Mouse (Mus musculus): ENCODE measurements around the gene Dhrs7b. TPM values are rescaled to one million over a fixed set of nuclear protein-coding genes. Genes with fewer than 3 reads are reported as not detected.
"Not testable (repeated sequence)": the region's sequence is repeated elsewhere in the genome, so short reads cannot be mapped to it uniquely, and the experiment has no call there.

Gene Dhrs7b
- polyA plus RNA-seq, 1 experiment from 2014 or later = 34.0 TPM

GRCm38 (mm10) chr11:60861993-60862392 is 31.6 kb downstream of the Dhrs7b start:
- H3K27me3 ChIP-seq (ENCODE audit: low read depth, poor library complexity, severe bottlenecking) = no peaks in the 10 kb centered on the region
- H3K4me1 ChIP-seq = no peaks in the 10 kb centered on the region
- no peak overlapping the region for H3K4me3 ChIP-seq
- peaks cover 94% of the 10 kb centered on the region for H3K36me3 ChIP-seq
- H3K9me3 ChIP-seq (replicated peaks) = no peaks in the 10 kb centered on the region
- 96% methylated on average over 3 of the region's 3 CpGs for WGBS
- DNase-seq (ENCODE audit: low spot score) = no peak
- no peak overlapping the region for H3K27ac ChIP-seq (replicated peaks)

- no peak for DNase-seq (ENCODE audit: low spot score)
- H3K4me1 ChIP-seq = no peaks in the 10 kb centered on the region
- H3K4me3 ChIP-seq = no peak overlapping the region
- H3K36me3 ChIP-seq = peaks cover 93% of the 10 kb centered on the region
- no peak overlapping the region for H3K27ac ChIP-seq (replicated peaks)
- no peaks in the 10 kb centered on the region for H3K27me3 ChIP-seq (ENCODE audit: low read depth, poor library complexity, severe bottlenecking)
- WGBS = 93% methylated on average over 4 of the region's 4 CpGs
- no peaks in the 10 kb centered on the region for H3K9me3 ChIP-seq (replicated peaks)
Observed at GRCm38 (mm10) chr11:60863196-60863595, 32.8 kb downstream of the Dhrs7b start.

DNA sequence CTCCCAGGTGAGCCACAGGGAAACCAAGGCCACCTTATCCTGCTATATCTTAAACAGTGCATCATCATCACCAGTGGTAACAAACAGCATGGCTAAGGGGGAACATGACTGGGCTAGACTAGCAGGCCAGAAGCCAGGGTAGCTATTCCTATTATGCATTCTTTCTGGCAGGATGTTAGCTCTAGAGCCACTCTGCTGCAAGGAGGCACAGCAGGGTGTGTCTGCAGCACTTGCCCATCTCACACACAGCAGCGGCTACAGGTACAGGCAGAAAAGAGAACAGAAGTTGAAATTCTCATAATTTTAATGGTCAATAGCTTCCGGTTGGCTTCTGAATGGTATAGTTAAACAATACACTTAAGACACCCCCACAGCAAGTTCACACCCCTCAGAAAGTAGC is 33.7 kb downstream of the Dhrs7b start:
- H3K27ac ChIP-seq (replicated peaks) = no peak overlapping the region
- WGBS = 95% methylated on average over 2 of the region's 2 CpGs
- H3K9me3 ChIP-seq (replicated peaks) = no peaks in the 10 kb centered on the region
- no peaks in the 10 kb centered on the region for H3K27me3 ChIP-seq (ENCODE audit: low read depth, poor library complexity, severe bottlenecking)
- no peak for DNase-seq (ENCODE audit: low spot score)
- no peaks in the 10 kb centered on the region for H3K4me1 ChIP-seq
- peaks cover 90% of the 10 kb centered on the region for H3K36me3 ChIP-seq
- H3K4me3 ChIP-seq = no peak overlapping the region

DNA sequence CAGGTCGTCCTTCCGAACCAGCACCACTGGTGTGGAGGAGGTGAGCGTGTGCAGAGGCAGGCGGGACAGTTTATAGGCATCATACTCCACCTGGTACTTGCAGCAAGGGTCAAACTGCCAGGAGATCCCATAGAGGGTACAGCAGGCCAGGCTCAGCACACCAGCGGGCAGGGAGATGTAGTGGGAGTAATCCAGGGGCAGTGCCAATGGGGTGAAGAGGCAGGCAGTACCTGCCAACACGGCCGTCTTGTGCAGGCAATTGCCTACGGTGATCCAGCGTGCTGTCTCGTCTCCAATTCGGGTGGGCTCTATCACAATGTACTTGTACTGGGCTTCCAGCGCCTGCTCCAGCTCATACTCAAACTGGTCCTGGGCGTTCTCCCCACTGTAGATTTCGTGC is 34.5 kb downstream of the Dhrs7b start:
- Histone ChIP-seq H3K27ac (replicated peaks) (no peak overlapping the region), H3K4me3 (no peak overlapping the region), H3K9me3 (replicated peaks) (no peaks in the 10 kb centered on the region), H3K27me3 (ENCODE audit: low read depth, poor library complexity, severe bottlenecking) (no peaks in the 10 kb centered on the region), H3K36me3 (peaks cover 90% of the 10 kb centered on the region), H3K4me1 (no peaks in the 10 kb centered on the region)
- DNase-seq (ENCODE audit: low spot score) = no peak
- 94% methylated on average over 14 of the region's 14 CpGs for whole genome bisulfite sequencing

DNA sequence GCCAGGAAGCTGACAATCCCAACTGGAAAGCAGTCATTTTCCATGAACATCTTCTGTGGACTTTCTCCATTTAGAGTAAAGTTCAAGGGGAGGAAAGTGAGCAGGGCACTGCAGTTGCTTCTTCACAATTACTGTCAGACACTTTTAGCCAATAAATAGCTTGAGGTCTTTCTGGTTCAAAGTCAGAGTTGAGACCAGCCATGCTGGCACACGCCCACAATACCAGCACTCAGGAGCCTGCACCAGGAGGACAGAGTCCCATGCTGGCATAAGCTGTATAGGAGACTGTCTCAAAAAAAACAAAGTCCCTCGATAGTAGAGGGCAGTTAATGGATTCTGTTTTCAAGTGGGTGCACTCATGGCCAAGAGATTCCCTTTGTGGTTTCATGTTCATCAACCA is 35.6 kb downstream of the Dhrs7b start:
- Histone ChIP-seq H3K27ac (replicated peaks) (no peak overlapping the region), H3K36me3 (peaks cover 90% of the 10 kb centered on the region), H3K4me3 (no peak overlapping the region), H3K27me3 (ENCODE audit: low read depth, poor library complexity, severe bottlenecking) (no peaks in the 10 kb centered on the region), H3K9me3 (replicated peaks) (no peaks in the 10 kb centered on the region), H3K4me1 (no peaks in the 10 kb centered on the region)
- no peak for DNase-seq (ENCODE audit: low spot score)
- WGBS = 92% methylated on average over 2 of the region's 2 CpGs

GRCm38 (mm10) chr11:60867456-60867855 is 37.0 kb downstream of the Dhrs7b start:
- Histone ChIP-seq H3K36me3 (peaks cover 86% of the 10 kb centered on the region), H3K4me3 (no peak overlapping the region), H3K4me1 (no peaks in the 10 kb centered on the region), H3K9me3 (replicated peaks) (no peaks in the 10 kb centered on the region), H3K27ac (replicated peaks) (no peak overlapping the region), H3K27me3 (ENCODE audit: low read depth, poor library complexity, severe bottlenecking) (no peaks in the 10 kb centered on the region)
- DNase-seq (ENCODE audit: low spot score) = no peak
- 90% methylated on average over 3 of the region's 3 CpGs for WGBS

- H3K36me3 ChIP-seq = peaks cover 86% of the 10 kb centered on the region
- H3K4me3 ChIP-seq = no peak overlapping the region
- no peak for DNase-seq (ENCODE audit: low spot score)
- no peak overlapping the region for H3K27ac ChIP-seq (replicated peaks)
- 75% methylated on average over 8 of the region's 8 CpGs for WGBS
- no peaks in the 10 kb centered on the region for H3K27me3 ChIP-seq (ENCODE audit: low read depth, poor library complexity, severe bottlenecking)
- no peaks in the 10 kb centered on the region for H3K4me1 ChIP-seq
- no peaks in the 10 kb centered on the region for H3K9me3 ChIP-seq (replicated peaks)
Observed at GRCm38 (mm10) chr11:60867904-60868303, 37.5 kb downstream of the Dhrs7b start.

- H3K4me1 ChIP-seq; H3K27me3 ChIP-seq (ENCODE audit: low read depth, poor library complexity, severe bottlenecking); DNase-seq (ENCODE audit: low spot score); H3K4me3 ChIP-seq; H3K27ac ChIP-seq (replicated peaks); H3K9me3 ChIP-seq (replicated peaks): not testable (repeated sequence)
- peaks cover 80% of the 10 kb centered on the region for H3K36me3 ChIP-seq
- WGBS = 95% methylated on average over 6 of the region's 6 CpGs
Observed at GRCm38 (mm10) chr11:60869471-60869870, 39.0 kb downstream of the Dhrs7b start.

GRCm38 (mm10) chr11:60871409-60871808 is 41.0 kb downstream of the Dhrs7b start:
- Histone ChIP-seq H3K27ac (replicated peaks) (no peak overlapping the region), H3K4me3 (no peak overlapping the region), H3K27me3 (ENCODE audit: low read depth, poor library complexity, severe bottlenecking) (no peaks in the 10 kb centered on the region), H3K4me1 (peaks cover 22% of the 10 kb centered on the region), H3K36me3 (peaks cover 77% of the 10 kb centered on the region), H3K9me3 (replicated peaks) (no peaks in the 10 kb centered on the region)
- no peak for DNase-seq (ENCODE audit: low spot score)
- 99% methylated on average over 4 of the region's 4 CpGs for whole genome bisulfite sequencing

- no peaks in the 10 kb centered on the region for H3K27me3 ChIP-seq (ENCODE audit: low read depth, poor library complexity, severe bottlenecking)
- 88% methylated on average over 6 of the region's 6 CpGs for WGBS
Observed at GRCm38 (mm10) chr11:60873101-60873500, 42.7 kb downstream of the Dhrs7b start.

DNA sequence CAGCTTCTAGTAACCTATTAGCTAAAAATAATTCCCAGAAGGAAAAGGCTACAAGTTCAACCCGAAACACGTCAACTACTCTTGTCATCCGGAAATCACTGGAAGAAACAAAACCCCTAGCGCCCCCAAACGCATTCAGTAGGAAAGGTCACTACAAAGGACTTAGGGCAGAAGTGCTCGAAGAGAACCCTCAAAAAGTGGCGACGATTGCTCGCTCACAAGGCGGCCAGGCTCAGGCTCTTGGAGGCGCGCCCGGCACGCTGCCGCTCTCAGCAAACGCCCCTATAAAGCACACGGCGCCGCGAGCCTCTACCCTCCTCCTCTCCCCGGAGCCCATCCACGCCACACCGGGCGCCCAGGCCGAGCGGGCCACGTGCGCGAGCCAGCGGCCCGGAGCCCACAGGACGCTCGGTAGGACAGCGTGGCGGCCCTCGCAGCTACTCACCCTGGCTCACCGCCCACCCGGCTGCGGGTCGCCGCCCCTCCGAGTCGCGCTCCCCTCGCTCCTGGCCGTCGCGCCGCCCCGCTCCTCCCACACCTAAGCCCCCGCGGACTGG is 47.7 kb downstream of the Dhrs7b start:
- peaks cover 47% of the 10 kb centered on the region for H3K4me1 ChIP-seq
- no peaks in the 10 kb centered on the region for H3K27me3 ChIP-seq (ENCODE audit: low read depth, poor library complexity, severe bottlenecking)
- peak overlapping the region; percentile 90 for H3K4me3 ChIP-seq
- WGBS = under 1% methylated on average over 46 of the region's 52 CpGs
- peak overlapping the region; percentile 97 for H3K27ac ChIP-seq (replicated peaks)
- H3K36me3 ChIP-seq = peaks cover 21% of the 10 kb centered on the region
- no peaks in the 10 kb centered on the region for H3K9me3 ChIP-seq (replicated peaks)
- no peak for DNase-seq (ENCODE audit: low spot score)

More at GRCm38 (mm10) chr11:60873101-60873500, 42.7 kb downstream of the Dhrs7b start:
- H3K27ac ChIP-seq (replicated peaks) = no peak overlapping the region
- H3K4me1 ChIP-seq = peaks cover 38% of the 10 kb centered on the region
- peaks cover 63% of the 10 kb centered on the region for H3K36me3 ChIP-seq
- no peak overlapping the region for H3K4me3 ChIP-seq
- no peak for DNase-seq (ENCODE audit: low spot score)
- H3K9me3 ChIP-seq (replicated peaks) = no peaks in the 10 kb centered on the region

DNA sequence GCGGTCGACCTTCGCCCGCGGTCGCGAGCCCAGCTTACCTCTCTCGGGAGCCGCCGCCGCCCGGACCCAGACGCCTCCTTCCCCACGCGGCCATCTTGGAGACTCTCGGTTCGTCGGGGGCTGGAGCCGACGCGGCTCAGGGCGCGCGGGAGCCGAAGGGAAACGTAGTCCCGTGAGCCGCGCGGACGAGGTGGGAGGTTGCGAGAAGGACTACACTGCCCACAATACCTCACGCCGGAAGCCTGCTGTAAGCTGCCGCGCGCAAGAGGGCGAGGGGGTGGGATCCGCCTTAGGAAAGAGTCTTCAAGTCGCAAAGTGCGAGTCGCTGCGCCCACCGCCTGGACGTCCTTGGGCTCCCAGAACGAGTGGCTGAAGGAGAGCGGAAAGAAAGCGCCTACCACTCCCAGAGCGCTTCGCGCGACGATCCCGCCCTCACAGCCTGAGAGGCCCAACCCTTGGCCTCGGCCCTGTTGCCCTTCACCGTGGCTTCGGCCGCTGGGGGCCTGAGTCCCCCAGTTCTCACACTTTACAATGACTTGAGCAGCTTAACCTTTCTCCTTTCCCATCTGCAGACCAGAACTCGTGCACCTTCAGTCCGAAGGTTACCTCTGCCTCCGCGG is 48.4 kb downstream of the Dhrs7b start, which contains the start of gene Tmem11:
TSS of gene Tmem11 (minus strand) at position 598 of the 620 bp plus-strand sequence.
- no peaks in the 10 kb centered on the region for H3K9me3 ChIP-seq (replicated peaks)
- peak within 1 kb of the TSS; percentile 97 for H3K27ac ChIP-seq (replicated peaks)
- WGBS = under 1% methylated on average over 62 of the region's 62 CpGs
- peak; percentile 97 for DNase-seq (ENCODE audit: low spot score)
- H3K27me3 ChIP-seq (ENCODE audit: low read depth, poor library complexity, severe bottlenecking) = no peaks in the 10 kb centered on the region
- H3K4me1 ChIP-seq = peaks cover 44% of the 10 kb centered on the region
- peaks cover 19% of the 10 kb centered on the region for H3K36me3 ChIP-seq
- peak within 1 kb of the TSS; percentile 90 for H3K4me3 ChIP-seq

DNA sequence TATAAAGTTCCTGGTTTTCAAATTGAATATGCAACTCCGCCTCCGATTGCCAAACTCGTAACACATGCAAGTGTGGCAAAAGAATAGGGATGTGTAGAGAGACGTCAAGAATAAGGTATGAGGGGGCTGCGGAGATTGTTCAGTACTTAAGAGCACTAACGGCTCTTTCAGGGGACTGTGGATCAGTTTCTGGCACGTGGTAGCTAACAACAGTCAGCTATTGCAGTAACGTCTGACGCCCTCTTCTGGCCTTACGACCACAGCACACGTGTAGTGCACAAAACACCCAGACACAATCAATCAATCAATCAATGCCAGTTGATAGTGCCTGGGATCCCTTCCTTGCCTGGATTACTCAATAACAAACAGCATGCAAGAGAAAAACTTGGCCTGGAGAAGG is 49.0 kb downstream of the Dhrs7b start:
- WGBS = 3% methylated on average over 11 of the region's 11 CpGs
- peak; percentile 59 for DNase-seq (ENCODE audit: low spot score)

More for the DNA sequence above, 49.0 kb downstream of the Dhrs7b start:
- Histone ChIP-seq H3K27me3 (ENCODE audit: low read depth, poor library complexity, severe bottlenecking) (no peaks in the 10 kb centered on the region), H3K4me3 (peak overlapping the region; percentile 90), H3K9me3 (replicated peaks) (no peaks in the 10 kb centered on the region), H3K4me1 (peaks cover 38% of the 10 kb centered on the region), H3K36me3 (peaks cover 14% of the 10 kb centered on the region), H3K27ac (replicated peaks) (peak overlapping the region; percentile 97)
